Mouse (Mus musculus) CH12.LX (cell line): ENCODE results near the gene Otud7a. TPM values are rescaled to one million over a fixed set of nuclear protein-coding genes. Genes with fewer than 3 reads are reported as not detected.

Source experiments
- DNase-seq: peaks from one replicate; pipeline ENCODE4 v3.0.0-alpha.2; 2013; ENCODE audit errors: extremely low read depth
- H3K27ac ChIP-seq: 2 replicates; pipeline ENCODE4 v1.5.1; 2012; ENCODE audit warnings: low read depth, mild to moderate bottlenecking, control low read depth, moderate library complexity; ENCODE audit not compliant: insufficient read depth
- H3K27me3 ChIP-seq: replicated peaks from 2 replicates; pipeline ENCODE3; 2012; ENCODE audit warnings: inconsistent platforms
- H3K36me3 ChIP-seq, 2 experiments: replicated peaks in 1 of 2; 2 replicates each; pipeline versions ENCODE3 to v1.6.1; 2012; ENCODE audit warnings: inconsistent platforms in 1 of 2, low read length in 1 of 2, mild to moderate bottlenecking in 1 of 2, mixed read lengths in 1 of 2, moderate library complexity in 1 of 2; ENCODE audit not compliant: control insufficient read depth in 1 of 2, insufficient read depth in 1 of 2
- H3K4me1 ChIP-seq, 2 experiments: 2 replicates each; pipeline ENCODE4 v1.6.1; 2012; ENCODE audit warnings: inconsistent platforms in 1 of 2, moderate library complexity in 1 of 2; ENCODE audit not compliant: insufficient read depth in 2 of 2, control insufficient read depth in 1 of 2
- H3K4me2 ChIP-seq: 2 replicates; pipeline ENCODE4 v1.6.1; 2012; ENCODE audit warnings: low read depth, mild to moderate bottlenecking, control low read depth; ENCODE audit not compliant: poor library complexity, insufficient read depth, severe bottlenecking
- H3K4me3 ChIP-seq, 3 experiments: fragments of 150-350 bp in 1 of 3; sonication (generic) in 1 of 3; replicated peaks in 1 of 3; 2 replicates each; pipeline versions ENCODE3 to v1.5.1; 2011 to 2012; ENCODE audit warnings: low read depth in 2 of 3, low read length in 2 of 3, mild to moderate bottlenecking in 2 of 3, moderate library complexity in 2 of 3, control low read depth in 1 of 3, improper control_type of control experiment in 1 of 3, inconsistent platforms in 1 of 3, mixed read lengths in 1 of 3; ENCODE audit not compliant: poor library complexity in 1 of 3
- H3K79me2 ChIP-seq: replicated peaks from 2 replicates; pipeline ENCODE4 v1.6.1; 2012; ENCODE audit warnings: mild to moderate bottlenecking, moderate library complexity; ENCODE audit not compliant: control insufficient read depth, poor library complexity, insufficient read depth, severe bottlenecking; ENCODE audit errors: extremely low read depth
- H3K9ac ChIP-seq: 2 replicates; pipeline ENCODE4 v1.6.1; 2012; ENCODE audit warnings: low read depth, mild to moderate bottlenecking, control low read depth, moderate library complexity; ENCODE audit not compliant: insufficient read depth
- H3K9me3 ChIP-seq: replicated peaks from 2 replicates; pipeline ENCODE3; 2012; ENCODE audit warnings: low read length, inconsistent platforms, mixed read lengths
- BHLHE40 ChIP-seq: IDR thresholded peaks from 2 replicates; pipeline ENCODE4 v1.6.1; 2011; ENCODE audit warnings: mild to moderate bottlenecking, low read depth, low read length, improper control_type of control experiment
- CHD2 ChIP-seq: IDR thresholded peaks from 2 replicates; pipeline ENCODE4 v1.6.1; 2011; ENCODE audit warnings: low read length, improper control_type of control experiment
- ELF1 ChIP-seq: IDR thresholded peaks from 2 replicates; pipeline ENCODE4 v1.6.1; 2014; ENCODE audit warnings: low read depth, mild to moderate bottlenecking, inconsistent platforms, low read length, improper control_type of control experiment
- EP300 ChIP-seq: IDR thresholded peaks from 2 replicates; pipeline ENCODE4 v1.6.1; 2011; ENCODE audit warnings: low read length, improper control_type of control experiment
- ETS1 ChIP-seq: conservative IDR thresholded peaks from 2 replicates; pipeline ENCODE4 v1.6.1; 2012; ENCODE audit warnings: low read depth, mild to moderate bottlenecking, inconsistent platforms, low read length, improper control_type of control experiment, moderate library complexity
- GABPA ChIP-seq: IDR thresholded peaks from 2 replicates; pipeline ENCODE4 v1.6.1; 2012; ENCODE audit warnings: low read depth, low read length, improper control_type of control experiment, inconsistent platforms; ENCODE audit not compliant: insufficient replicate concordance
- IRF4 ChIP-seq: IDR thresholded peaks from 2 replicates; pipeline ENCODE4 v1.6.1; 2014; ENCODE audit warnings: low read depth, mild to moderate bottlenecking, inconsistent platforms, low read length, improper control_type of control experiment
- JUND ChIP-seq: conservative IDR thresholded peaks from 2 replicates; pipeline ENCODE4 v1.6.1; 2011; ENCODE audit warnings: low read depth, low read length, improper control_type of control experiment
- KAT2A ChIP-seq: IDR thresholded peaks from 2 replicates; pipeline ENCODE4 v1.6.1; 2012; ENCODE audit warnings: low read length, improper control_type of control experiment, inconsistent platforms; ENCODE audit not compliant: insufficient replicate concordance
- MAFK ChIP-seq: IDR thresholded peaks from 2 replicates; pipeline ENCODE4 v1.6.1; 2011; ENCODE audit warnings: low read length, improper control_type of control experiment; ENCODE audit not compliant: insufficient replicate concordance
- MYC ChIP-seq: IDR thresholded peaks from 2 replicates; pipeline ENCODE4 v1.6.1; 2011; ENCODE audit warnings: low read depth, mild to moderate bottlenecking, improper control_type of control experiment, low read length
- NRF1 ChIP-seq: IDR thresholded peaks from 2 replicates; pipeline ENCODE4 v1.6.1; 2014; ENCODE audit warnings: low read depth, mild to moderate bottlenecking, inconsistent platforms, low read length, improper control_type of control experiment, moderate library complexity
- POLR2AphosphoS2 ChIP-seq: IDR thresholded peaks from 2 replicates; pipeline ENCODE4 v1.6.1; 2011; ENCODE audit warnings: low read depth, low read length, improper control_type of control experiment
- RAD21 ChIP-seq: IDR thresholded peaks from 2 replicates; pipeline ENCODE4 v1.6.1; 2011; ENCODE audit warnings: low read depth, mild to moderate bottlenecking, low read length, improper control_type of control experiment, moderate library complexity
- SMC3 ChIP-seq: IDR thresholded peaks from 2 replicates; pipeline ENCODE4 v1.6.1; 2011; ENCODE audit warnings: low read depth, low read length, improper control_type of control experiment
- TBP ChIP-seq: conservative IDR thresholded peaks from 2 replicates; pipeline ENCODE4 v1.6.1; 2011; ENCODE audit warnings: low read depth, low read length, improper control_type of control experiment
- TCF12 ChIP-seq: IDR thresholded peaks from 2 replicates; pipeline ENCODE4 v1.6.1; 2014; ENCODE audit warnings: low read depth, mild to moderate bottlenecking, inconsistent platforms, low read length, improper control_type of control experiment
- USF1 ChIP-seq: IDR thresholded peaks from 2 replicates; pipeline ENCODE4 v1.6.1; 2014; ENCODE audit warnings: low read depth, mild to moderate bottlenecking, inconsistent platforms, low read length, improper control_type of control experiment
- ZC3H11A ChIP-seq: IDR thresholded peaks from 2 replicates; pipeline ENCODE4 v1.6.1; 2012; ENCODE audit warnings: low read depth, mild to moderate bottlenecking, inconsistent platforms, low read length, improper control_type of control experiment
- ZMIZ1 ChIP-seq: IDR thresholded peaks from 2 replicates; pipeline ENCODE4 v1.6.1; 2012; ENCODE audit warnings: low read depth, mild to moderate bottlenecking, inconsistent platforms, low read length, improper control_type of control experiment
- dilution Hi-C: fragments of 300-500 bp; cut with MboI; formaldehyde crosslinking; loops from 2 replicates; pipeline ENCODE4 v1.14.3; 2020; ENCODE audit warnings: low sequenced_read_pairs; ENCODE audit not compliant: extremely low pct_unique_long_range_greater_than_20kb, extremely low pct_ligation_motif_present
- in situ Hi-C: fragments of 300-500 bp; cut with MboI; formaldehyde crosslinking; loops from 3 replicates; pipeline ENCODE4 v1.14.3; 2019; ENCODE audit warnings: low sequenced_read_pairs, low pct_ligation_motif_present, low pct_unique_long_range_greater_than_20kb, mixed read lengths
- polyA plus RNA-seq: library from polyadenylated mRNA; unstranded; fragments of >175 nt; gene quantifications from 2 replicates; pipeline ENCODE4 v1.2.1, GENCODE M21; 2012; ENCODE audit warnings: low read depth; ENCODE audit not compliant: insufficient read length
- total RNA-seq, 2 experiments: library from RNA; depleted of rRNA; stranded (reverse); fragments of 300-350 nt in 1 of 2; fragments of >200 nt in 1 of 2; gene quantifications; 2 replicates each; pipeline ENCODE4 v1.2.3; 2012 to 2014

Gene Otud7a
- total and polyA plus RNA-seq, 3 experiments = not detected

- no peaks in the 10 kb centered on the region for H3K79me2 ChIP-seq
- TF ChIP-seq ZC3H11A (no peak), ETS1 (no peak), RAD21 (no peak), EP300 (no peak), KAT2A (no peak), IRF4 (no peak), TBP (no peak), ELF1 (no peak), GABPA (no peak), TCF12 (no peak), MYC (no peak), NRF1 (no peak), USF1 (no peak), BHLHE40 (no peak), MAFK (no peak), JUND (no peak)
- TF ChIP-seq, all 38 proteins: peak for 0
- Histone ChIP-seq H3K4me3 (no peak overlapping the region), H3K4me1 (no peaks in the 10 kb centered on the region), H3K9ac (no peak overlapping the region), H3K27me3 (peaks cover 37% of the 10 kb centered on the region), H3K4me2 (no peak overlapping the region), H3K9me3 (no peaks in the 10 kb centered on the region), H3K36me3 (no peaks in the 10 kb centered on the region), H3K27ac (no peak overlapping the region)
- dilution Hi-C loops = no loop called here
- DNase-seq = no peak
- in situ Hi-C loops = no loop called here
These were observed 18.1 kb downstream of the Otud7a start for GRCm38 (mm10) chr7:63462684-63463083.

GRCm38 (mm10) chr7:63466729-63467128 lies 22.2 kb downstream of the Otud7a start:
- dilution Hi-C loops = no loop called here
- no peak for TF ChIP-seq POLR2AphosphoS2
- no peak for TF ChIP-seq BHLHE40
- no peak for TF ChIP-seq SMC3
- no peak for TF ChIP-seq TBP
- no peak for TF ChIP-seq ZMIZ1
- no peak for TF ChIP-seq ZC3H11A
- no peak for TF ChIP-seq CHD2

More at GRCm38 (mm10) chr7:63466729-63467128, 22.2 kb downstream of the Otud7a start:
- Histone ChIP-seq H3K9ac (no peak overlapping the region), H3K27me3 (peaks cover 38% of the 10 kb centered on the region), H3K27ac (no peak overlapping the region), H3K4me1 (no peaks in the 10 kb centered on the region), H3K36me3 (no peaks in the 10 kb centered on the region), H3K79me2 (no peaks in the 10 kb centered on the region), H3K4me3 (no peak overlapping the region), H3K9me3 (no peaks in the 10 kb centered on the region), H3K4me2 (no peak overlapping the region)
- no peak for DNase-seq
- in situ Hi-C loops = no loop called here
